Mouse (Mus musculus): ENCODE measurements around the gene Ntan1.
"Not testable (repeated sequence)": the region's sequence is repeated elsewhere in the genome, so short reads cannot be mapped to it uniquely, and the experiment has no call there.

The Ntan1 gene

DNA sequence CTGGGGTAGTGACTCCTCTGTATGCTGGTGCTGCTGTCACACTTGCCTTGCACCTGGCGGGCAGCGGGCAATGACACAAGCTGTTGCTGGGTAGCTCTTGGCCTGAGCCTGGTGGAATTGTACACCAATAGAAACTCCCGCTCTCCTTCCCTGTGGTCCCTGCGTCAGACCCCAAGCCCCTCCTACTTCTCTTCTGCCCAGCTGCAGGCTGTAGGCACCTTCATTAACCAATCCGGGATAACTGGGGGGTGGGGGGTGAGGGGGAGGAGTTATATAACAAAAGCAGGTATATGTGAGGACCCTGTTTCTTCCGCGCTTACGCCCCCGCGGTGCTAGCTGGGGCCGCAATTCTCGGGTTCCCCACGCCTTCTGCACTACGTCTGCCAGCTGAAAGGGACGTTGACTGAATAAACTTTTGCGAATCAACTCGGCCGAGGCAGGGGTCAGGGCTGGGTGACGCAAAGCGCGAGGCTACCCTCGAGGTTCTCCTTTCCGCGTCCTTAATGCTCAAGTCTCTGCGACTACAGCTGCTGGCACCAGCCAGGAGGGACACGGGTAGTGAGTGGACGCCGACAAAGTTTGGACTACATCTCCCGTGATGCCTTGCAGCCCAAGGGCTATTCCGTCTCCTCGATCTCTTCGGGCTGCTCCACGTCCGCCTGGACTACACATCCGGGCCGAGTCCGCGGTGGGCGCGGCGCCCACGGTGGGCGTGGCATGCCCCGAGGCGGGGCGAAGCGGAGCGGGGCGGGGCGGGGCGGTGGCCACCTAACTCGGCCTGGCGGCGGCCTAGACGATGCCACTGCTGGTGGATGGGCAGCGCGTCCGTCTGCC is at the start of gene Ntan1:
Gene Ntan1, plus strand, starts transcription at position 286 of the 834 bp plus-strand sequence.
- in situ Hi-C loops (cut with MseI, MboI) = no loop called here

GRCm38 (mm10) chr16:13771603-13772002 is 47.0 kb upstream of the Ntan1 start:
- in situ Hi-C loops (cut with MseI, MboI) = not testable (repeated sequence)

DNA sequence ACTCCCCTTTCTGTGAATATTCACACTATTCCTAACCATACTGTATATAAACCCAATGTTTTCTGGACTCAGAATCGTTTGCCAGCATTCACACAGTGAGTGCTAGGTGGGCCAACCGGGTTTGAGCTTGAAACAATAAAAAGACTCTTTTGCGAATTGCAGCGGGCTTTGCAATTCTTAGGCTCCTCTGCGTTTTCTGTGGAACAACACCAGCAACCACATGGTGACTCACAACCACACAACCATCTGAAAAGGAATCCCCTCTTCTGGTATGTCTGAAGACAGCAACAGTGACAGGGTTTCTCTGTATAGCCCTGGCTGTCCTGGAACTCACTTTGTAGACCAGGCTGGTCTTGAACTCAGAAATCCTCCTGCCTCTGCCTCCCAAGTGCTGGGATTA is 46.6 kb upstream of the Ntan1 start:
- in situ Hi-C loops (cut with MseI, MboI) = not testable (repeated sequence)

DNA sequence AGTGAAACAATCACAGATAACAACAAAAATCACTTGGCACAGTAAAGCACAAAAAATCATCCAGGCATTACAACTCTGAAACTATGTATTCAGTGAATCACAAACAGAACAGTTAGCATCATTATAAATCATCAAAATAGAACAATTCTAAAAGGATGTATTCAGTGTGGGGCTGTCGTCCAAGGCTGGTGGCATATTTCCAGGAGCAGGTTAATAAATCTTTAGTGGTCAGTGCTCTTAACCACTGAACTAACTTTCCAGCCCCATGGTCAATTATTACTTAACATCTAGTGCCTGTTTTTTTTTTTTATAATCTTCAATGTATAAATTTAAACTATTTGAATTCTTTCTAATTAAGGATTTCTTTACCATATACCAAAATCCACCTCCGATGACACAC is 44.6 kb upstream of the Ntan1 start:
- in situ Hi-C loops (cut with MseI, MboI) = not testable (repeated sequence)

GRCm38 (mm10) chr16:13774651-13775050 is 44.0 kb upstream of the Ntan1 start:
- in situ Hi-C loops (cut with MseI, MboI) = not testable (repeated sequence)

- in situ Hi-C loops (cut with MseI, MboI) = no loop called here
Measured at GRCm38 (mm10) chr16:13780353-13781036, 38.1 kb upstream of the Ntan1 start, which contains the start of gene Rrn3. TSS of gene Rrn3 (plus strand) at chr16:13780708.

GRCm38 (mm10) chr16:13781216-13781615 is 37.4 kb upstream of the Ntan1 start:
- in situ Hi-C loops (cut with MseI, MboI) = no loop called here

- in situ Hi-C loops (cut with MseI, MboI) = no loop called here
Measured at GRCm38 (mm10) chr16:13785932-13786331, 32.7 kb upstream of the Ntan1 start.

- in situ Hi-C loops (cut with MseI, MboI) = not testable (repeated sequence)
Measured at GRCm38 (mm10) chr16:13793441-13793840, 25.2 kb upstream of the Ntan1 start.

GRCm38 (mm10) chr16:13796746-13797175 is 21.9 kb upstream of the Ntan1 start:
- in situ Hi-C loops (cut with MseI, MboI) = no loop called here

- in situ Hi-C loops (cut with MseI, MboI) = no loop called here
Measured at GRCm38 (mm10) chr16:13801231-13801630, 17.4 kb upstream of the Ntan1 start.

DNA sequence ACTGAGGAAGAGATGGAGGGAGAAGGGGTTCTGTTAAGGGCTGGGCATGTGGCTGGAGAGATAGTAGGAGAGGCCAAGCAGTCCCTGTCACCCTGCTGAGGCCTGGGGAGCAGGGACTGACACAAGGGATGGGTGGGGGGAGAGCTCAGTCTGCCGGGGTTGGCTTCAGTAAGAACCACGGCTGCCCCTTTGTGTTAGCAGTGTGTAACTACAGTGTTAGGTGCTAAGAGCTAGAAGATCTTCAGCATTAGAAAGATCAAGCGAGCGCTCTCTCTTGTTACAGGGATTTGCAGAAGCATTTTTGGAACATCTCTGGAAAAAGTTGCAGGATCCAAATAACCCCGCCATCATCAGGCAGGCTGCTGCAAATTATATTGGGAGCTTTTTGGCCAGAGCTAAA is 14.0 kb upstream of the Ntan1 start:
- in situ Hi-C loops (cut with MseI, MboI) = no loop called here

DNA sequence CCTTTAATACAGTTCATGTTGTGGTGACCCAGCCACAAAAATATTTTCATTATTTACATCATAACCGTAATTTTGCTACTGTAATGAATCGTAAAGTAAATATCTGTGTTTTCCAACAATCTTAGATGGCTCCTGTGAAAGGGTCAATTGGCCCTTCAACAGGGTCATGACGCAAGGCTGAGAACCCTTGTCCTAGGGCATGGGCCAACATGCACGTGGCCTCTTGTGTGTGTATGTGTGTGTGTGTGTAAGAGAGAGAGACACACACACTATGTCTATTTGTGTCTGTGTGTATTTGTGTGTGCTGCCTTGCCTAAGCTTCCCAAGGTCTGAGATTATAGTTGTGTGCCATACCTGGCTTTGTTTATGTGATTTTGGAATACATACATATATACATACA is 11.0 kb upstream of the Ntan1 start:
- in situ Hi-C loops (cut with MseI, MboI) = no loop called here

DNA sequence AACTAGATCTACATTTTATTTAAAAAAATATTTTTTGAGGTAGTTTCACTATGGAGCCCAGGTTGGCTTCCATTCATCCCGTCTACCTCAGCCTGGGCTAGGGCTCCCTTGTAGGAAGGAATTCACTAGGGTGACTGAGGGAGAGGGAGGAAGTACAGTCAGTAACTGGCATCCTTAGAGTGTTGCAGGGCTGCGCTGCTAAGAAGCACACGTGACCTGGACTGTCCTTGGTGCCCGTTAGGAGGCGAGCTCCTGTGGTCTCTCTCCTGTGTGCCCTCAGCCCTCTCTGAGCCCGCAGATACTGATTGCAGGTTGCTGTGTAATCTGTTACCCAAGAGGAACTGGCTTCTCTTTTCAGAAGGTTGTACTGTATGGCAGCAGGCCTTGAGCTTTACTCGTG is 10.2 kb upstream of the Ntan1 start:
- in situ Hi-C loops (cut with MseI, MboI) = no loop called here

DNA sequence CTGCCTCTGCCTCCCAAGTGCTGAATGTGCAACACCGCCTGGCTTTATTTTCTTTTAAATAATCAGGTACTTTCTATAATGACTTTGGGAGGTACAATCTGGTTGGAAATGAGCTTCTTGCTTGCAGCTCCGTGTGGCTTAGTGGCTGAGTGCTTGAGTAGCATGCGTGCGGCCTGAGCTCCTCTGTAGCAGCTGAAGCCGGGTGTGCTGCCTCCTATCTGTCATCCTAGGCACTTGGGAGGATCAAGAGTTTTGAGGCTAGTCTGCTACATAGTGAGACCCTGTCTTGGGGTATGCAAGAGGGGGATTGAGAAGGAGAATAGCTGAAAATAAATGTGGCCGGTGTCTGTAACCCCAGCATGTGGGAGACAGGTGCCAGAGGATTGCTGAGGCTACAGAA is 6.5 kb upstream of the Ntan1 start:
- in situ Hi-C loops (cut with MseI, MboI) = no loop called here

DNA sequence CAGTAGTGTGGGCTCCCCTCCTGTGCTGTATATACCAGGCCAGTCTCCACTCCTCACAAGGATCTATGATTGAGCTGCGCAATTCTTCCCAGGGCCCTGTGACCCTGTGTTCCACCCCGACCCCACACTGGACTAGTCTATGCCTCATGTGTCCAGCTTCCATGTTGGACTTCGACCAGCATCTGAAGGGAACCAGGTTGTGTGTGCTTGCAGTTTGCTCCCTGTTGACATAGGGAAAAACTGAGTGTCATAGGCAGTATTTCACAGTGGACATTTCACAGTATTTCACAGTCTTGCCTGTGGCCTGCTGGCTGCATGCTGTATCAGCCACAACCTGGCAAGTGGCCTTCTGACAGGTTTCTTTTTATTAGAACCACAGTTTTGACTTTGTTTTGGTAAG is 5.4 kb upstream of the Ntan1 start:
- in situ Hi-C loops (cut with MseI, MboI) = no loop called here

GRCm38 (mm10) chr16:13819394-13819743 is 724 bp downstream of the Ntan1 start:
- in situ Hi-C loops (cut with MseI, MboI) = no loop called here

- in situ Hi-C loops (cut with MseI, MboI) = no loop called here
Measured at GRCm38 (mm10) chr16:13819806-13820500, 1.3 kb downstream of the Ntan1 start.

DNA sequence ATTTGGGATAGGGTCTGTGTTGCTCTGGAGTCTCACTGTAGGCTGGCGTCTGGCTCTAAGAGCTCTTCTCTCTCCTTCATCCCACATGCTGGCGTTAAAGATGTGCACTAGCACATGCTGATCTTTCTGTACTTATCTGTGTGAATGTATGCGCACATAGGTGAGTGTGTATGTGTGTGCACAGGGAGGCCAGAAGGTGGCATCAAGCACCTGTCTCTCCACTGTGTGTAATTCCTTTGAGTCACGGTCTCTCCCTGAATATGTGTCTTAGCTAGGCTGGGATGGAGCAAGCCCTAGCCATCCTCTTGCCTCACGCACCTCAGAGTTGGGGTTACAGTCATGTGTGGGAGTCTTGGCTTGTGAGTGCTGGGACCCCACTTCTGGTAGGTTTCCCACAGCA is 2.1 kb downstream of the Ntan1 start:
- in situ Hi-C loops (cut with MseI, MboI) = no loop called here

GRCm38 (mm10) chr16:13825781-13826490 is 7.3 kb downstream of the Ntan1 start:
- in situ Hi-C loops (cut with MseI, MboI) = no loop called here

- in situ Hi-C loops (cut with MseI, MboI) = no loop called here
Measured at GRCm38 (mm10) chr16:13826511-13826910, 7.9 kb downstream of the Ntan1 start.

DNA sequence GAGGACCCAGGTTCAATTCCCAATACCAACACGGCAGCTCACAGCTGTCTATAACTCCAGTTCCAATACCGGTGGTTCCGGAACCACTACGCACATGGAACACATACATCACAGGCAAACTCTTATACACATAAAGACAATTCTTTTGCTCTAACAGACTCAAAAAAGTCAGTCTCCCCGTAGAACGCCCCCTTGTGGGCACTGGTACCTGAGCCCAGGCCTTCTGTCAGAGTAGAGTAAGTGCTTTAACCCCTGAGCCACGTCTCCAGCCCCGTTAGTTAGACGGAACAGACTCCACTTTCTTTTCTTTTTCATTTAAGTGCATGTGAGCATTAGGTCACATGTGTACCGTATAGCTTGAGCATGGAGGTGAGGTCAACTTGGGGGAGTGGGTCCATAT is 11.8 kb downstream of the Ntan1 start:
- in situ Hi-C loops (cut with MseI, MboI) = no loop called here

Measured in mouse trophoblast stem cell (cell line).